Mouse (Mus musculus) CH12F3 (cell line): ENCODE results near the gene Gzmn.
"Not testable (repeated sequence)": the region's sequence is repeated elsewhere in the genome, so short reads cannot be mapped to it uniquely, and the experiment has no call there.

ENCODE experiments used
- in situ Hi-C: fragments of 300-500 bp; cut with MboI; formaldehyde crosslinking; loops from 2 replicates; pipeline ENCODE4 v1.14.3; 2020; ENCODE audit warnings: low sequenced_read_pairs

The Gzmn gene

DNA sequence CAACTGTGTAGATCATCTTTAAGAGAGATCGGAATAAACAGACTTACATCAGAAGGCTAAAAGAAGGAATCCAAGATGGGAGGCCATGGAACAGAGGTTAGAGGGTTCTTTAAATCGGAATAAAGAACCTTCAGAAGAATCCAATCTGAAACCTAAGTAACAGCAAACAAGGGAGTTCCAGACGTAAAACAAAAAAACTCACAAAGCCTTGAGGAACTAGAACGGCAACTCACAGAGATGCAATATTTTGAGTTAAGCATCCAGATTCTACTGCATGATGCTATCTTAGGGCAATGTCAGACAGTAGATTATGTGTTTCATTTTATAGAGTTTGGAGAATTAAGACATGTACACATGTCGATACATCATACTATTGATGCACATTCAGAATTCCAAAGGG lies at the start of gene Gzmn:
TSS of gene Gzmn (minus strand) at position 101 of the 400 bp plus-strand sequence.
- in situ Hi-C loops = no loop called here

DNA sequence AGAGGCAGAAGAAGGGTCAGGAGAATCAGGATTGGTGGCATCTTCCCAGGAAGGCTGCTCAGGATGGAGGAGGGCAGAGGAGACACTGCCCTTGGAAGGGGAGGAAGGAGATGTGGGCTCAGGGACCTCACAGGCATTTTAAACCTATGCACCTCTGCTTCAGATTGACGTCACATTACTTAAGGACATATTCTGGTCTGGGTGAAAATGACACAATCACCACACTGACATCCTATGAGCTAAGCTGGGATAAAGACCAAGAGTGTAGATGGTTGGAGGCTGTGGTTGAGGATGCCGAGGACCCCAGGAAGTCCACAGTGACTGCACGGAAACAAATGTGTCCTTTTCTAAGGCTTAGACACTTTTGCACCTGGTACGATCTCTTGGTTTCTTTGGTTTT lies 36.9 kb upstream of the Gzmn start, which contains the start of gene Gzmf:
TSS of gene Gzmf (minus strand) at position 101 of the 400 bp plus-strand sequence.
- in situ Hi-C loops = no loop called here

DNA sequence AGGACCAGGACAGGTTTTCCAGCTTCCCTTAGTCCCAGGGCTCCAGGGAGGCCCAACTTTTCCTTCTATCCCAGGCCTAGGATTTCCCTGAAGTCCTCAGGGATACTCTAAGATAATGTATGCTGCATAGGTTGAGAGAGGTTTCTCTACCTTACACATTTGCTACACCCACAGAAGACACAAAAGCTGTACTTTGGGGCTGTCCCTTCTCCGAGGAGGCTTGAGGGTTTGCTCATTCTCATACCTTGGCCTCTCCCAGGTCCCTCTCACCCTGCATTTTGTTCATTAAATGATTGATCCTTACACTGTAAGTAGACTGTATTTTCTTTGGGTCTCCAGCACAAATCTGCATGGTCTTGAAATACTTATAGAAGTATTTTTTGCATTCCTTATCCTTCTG lies 31.2 kb upstream of the Gzmn start:
- in situ Hi-C loops = no loop called here

DNA sequence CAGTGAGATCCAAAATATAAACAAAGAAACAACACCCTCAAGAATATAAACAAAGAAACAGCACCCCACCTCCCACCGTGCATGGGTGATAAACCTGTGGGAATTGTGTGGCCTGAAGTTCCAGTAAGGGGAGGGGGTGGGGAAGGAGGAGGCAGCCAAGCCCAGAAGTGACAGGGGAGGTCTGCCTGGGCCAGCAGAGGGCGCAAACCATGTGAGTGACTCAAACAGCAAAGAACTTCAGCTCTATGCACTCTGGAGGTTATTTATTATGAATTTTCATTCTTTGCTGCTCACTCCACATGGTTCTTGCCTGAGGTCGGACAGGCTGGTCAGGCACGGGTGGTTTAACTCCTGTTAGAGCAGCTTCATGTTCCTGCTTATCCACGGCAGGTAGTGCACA lies 30.6 kb upstream of the Gzmn start:
- in situ Hi-C loops = not testable (repeated sequence)

DNA sequence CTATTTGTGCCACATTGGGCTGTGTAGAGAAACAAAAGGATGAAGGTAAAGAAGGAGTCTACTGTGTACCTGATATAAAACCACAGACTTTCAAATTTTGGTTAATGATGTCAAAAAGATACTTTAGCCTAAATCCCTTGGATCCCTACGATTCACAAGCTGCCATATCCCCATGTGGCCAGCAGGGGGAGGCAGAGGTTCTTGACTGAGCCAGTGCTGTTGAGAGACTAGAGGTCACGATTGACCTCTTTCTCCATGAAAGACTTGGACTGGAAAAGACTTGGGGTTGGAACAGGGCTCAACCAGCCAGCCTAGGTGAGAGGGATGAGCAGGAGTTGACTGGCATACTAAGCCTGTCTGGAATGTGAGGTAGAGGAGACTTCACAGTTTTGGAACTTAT lies 29.6 kb upstream of the Gzmn start:
- in situ Hi-C loops = no loop called here

DNA sequence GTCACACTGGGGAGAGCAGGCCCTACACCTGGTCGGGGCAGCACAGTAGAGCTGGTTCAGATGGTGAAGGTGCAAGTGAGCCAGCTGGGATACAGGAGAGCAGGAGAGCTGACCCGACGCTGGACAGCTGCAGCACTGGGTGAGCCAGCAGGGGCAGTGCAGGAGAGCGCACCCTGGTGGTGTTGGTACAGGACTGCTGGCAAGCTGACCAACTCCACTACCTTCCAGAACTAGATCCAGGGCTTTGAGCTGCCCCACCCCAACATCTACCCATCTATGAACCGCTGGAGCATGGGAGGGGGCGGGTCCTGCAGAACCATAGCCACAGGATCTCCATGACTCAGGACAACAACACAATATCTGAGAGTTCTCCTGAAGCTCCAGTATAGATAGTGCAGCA lies 12.5 kb upstream of the Gzmn start:
- in situ Hi-C loops = no loop called here

DNA sequence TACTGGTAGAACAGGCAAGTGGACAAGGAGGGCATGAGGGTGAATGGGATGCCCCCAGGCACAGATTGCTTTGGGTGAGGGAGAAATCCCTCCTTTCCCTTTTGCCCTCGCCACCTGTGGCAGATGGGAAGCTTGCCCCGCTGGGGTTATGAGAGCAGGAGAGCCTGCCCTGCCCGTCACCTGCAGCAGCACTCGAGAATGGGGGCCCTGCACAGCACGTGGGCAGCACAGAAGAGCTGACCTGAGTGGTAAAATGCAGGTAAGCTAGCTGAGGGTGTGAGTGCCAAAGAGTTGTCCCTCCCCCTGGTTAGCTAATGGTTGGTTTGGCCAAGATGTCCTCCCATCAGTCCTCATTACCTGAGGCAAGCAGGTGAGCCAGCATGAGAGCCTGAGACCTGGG lies 12.1 kb upstream of the Gzmn start:
- in situ Hi-C loops = no loop called here

DNA sequence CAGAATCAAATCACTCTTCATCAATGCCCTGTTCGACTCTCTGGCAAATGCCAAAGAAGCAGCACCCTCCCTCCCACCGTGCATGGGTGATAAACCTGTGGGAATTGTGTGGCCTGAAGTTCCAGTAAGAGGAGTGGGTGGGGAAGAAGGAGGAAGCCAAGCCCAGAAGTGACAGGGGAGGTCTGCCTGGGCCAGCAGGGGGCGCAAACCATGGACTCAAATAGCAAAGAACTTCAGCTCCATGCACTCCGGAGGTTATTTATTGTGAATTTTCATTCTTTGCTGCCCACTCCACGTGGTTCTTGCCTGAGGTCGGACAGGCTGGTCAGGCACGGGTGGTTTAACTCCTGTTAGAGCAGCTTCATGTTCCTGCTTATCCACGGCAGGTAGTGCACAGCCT lies 3.3 kb upstream of the Gzmn start:
- in situ Hi-C loops = not testable (repeated sequence)

DNA sequence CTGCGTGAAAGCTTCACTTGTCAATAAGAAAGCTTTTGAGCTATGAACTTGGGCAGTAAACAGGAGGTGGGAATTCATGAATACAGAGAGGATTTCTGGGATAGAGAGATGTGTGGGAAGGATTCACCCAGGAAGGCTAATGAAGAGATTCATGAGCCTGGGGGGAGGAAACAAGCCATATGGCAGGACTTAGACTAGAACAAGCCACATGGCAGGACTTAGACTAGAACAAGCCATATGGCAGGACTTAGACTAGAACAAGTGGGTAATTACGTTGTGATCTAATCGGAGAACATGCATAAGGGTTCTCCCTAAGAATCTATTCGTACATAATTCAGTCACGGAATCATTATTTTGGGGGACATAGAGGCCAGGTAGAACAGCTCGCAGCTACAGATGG lies 1.0 kb downstream of the Gzmn start:
- in situ Hi-C loops = no loop called here

DNA sequence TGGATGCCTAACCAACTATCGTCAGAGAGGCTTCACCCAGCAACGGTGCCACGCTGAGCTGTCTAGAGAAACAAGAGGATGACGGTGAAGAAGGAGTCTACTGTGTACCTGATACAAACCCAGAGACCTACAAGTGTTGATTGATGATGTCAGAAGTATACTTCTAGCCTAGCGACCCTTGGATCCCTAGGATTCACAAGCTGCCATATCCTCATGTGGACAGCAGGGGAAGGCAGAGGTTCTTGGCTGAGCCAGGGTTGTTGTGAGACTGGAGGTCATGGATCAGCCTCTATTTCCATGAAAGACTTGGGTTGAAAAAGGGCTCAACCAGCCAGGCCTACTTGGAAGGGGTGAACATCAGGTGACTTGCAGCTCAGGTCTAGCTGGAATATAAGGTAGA lies 1.7 kb downstream of the Gzmn start:
- in situ Hi-C loops = no loop called here

DNA sequence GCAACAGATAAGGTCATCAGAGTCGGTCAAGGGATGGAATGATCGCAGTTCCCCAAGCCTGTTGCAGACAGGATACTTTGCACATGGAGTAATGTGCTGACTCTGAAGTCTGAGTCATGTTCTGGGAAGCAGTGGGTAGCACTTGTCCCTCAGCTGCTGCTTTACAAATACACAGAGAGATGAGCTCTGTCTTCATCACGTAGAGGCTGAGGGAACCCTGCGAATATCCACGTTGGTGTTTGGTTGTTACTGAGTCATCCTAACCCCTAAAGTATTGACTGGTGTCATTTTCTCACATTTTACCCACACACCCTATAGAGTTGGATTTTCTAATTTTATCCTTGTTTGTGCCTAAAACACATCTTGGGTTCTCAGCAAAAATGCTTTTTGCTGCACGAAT lies 6.4 kb downstream of the Gzmn start:
- in situ Hi-C loops = no loop called here

DNA sequence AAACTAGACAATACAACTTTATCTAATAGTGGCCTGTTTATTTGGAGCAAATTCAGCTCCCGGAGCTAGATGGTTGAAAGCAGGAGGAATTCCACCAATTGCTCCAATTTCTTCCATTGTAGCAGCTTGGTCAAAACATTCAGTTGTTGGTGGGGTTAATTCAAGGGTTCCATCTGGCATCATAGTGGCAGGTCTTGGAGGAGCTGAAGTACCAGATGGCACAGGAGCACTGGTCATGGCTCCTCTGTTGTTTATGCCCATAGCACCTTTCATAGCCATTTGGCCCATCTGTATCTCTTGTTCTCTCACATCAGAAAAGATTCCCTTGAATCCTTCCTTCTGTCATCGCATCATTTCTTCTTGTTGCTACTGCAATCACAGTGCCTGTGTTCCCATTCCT lies 12.3 kb downstream of the Gzmn start:
- in situ Hi-C loops = no loop called here

DNA sequence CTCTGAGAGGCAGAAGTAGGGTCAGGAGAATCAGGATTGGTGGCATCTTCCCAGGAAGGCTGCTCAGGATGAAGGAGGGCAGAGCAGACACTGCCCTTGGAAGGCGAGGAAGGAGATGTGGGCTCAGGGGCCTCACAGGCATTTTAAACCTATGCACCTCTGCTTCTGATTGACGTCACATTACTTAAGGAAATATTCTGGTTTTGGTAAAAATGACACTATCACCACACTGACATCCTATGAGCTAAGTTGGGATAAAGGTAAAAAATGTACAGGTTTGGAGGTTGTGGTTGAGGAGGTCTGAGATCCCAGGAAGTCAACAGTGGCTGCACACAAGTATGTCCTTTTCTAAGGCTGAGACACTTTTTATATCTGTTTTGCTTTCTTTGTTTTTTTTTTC lies 14.9 kb downstream of the Gzmn start, which contains the start of gene Gzmg:
TSS of gene Gzmg (minus strand) at position 101 of the 400 bp plus-strand sequence.
- in situ Hi-C loops = not testable (repeated sequence)

DNA sequence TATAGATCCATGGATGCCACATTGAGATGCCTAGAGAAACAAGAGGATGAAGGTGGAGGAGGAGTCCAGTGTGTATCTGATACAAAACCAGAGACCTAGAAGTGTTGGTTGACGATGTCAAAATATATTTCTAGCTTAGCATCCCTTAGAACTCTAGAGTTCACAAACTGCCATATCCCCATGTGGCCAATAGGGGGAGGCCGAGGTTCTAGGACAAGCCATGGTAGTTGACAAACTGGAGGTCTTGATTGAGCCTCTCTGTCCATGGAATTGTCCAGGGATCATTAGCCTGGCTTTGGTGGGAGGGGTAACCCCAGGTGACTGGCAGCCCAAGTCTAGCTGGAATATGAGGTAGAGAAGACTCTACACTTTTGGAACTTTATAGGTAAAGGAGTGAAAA lies 19.1 kb downstream of the Gzmn start:
- in situ Hi-C loops = no loop called here

DNA sequence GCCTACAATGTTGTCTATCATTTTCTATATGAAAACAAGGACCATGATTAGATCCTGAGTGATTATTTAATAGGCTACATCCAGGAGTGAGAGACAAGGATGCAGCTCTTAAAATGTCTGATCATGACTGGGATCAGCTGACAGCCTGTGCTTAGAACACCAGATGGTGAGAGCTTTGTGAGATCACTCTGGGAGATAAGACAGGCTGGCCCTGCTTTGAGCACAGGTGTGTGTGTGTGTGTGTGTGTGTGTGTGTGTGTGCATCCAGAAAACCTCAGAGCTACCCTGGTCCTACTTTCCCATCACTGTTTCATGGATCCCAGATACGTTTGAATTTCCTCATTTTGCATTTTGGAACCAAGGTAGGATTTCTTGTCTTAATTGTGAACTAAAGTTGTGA lies 40.7 kb downstream of the Gzmn start:
- in situ Hi-C loops = not testable (repeated sequence)

DNA sequence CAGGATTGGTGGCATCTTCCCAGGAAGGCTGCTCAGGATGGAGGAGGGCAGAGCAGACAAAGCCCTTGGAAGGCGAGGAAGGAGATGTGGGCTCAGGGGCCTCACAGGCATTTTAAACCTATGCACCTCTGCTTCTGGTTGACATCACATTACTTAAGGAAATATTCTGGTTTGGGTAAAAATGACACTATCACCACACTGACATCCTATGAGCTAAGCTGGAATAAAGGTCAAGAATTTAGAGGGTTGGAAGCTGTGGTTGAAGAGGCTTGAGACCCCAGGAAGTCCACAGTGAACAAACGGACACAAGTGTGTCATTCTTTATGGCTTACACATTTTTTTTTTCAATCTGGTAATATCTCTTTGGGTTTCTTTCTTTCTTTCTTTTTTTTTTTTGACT lies 41.9 kb downstream of the Gzmn start, which contains the start of gene Gzmd:
TSS of gene Gzmd (minus strand) at position 101 of the 400 bp plus-strand sequence.
- in situ Hi-C loops = not testable (repeated sequence)

DNA sequence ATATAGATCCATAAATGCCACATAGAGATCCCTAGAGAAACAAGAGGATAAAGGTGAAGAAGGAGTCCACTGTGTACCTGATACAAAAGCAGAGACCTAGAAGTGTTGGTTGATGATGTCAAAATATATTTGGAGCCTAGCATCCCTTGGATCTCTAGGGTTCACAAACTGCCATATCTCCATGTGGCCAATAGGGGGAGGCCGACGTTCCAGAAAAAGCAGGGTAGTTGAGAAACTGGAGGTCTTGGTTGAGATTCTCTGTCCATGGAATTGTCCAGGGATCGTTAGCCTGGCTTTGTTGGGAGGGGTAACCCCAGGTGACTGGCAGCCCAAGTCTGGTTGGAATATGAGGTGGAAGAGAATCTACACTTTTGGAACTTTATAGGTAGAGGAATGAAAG lies 46.1 kb downstream of the Gzmn start:
- in situ Hi-C loops = no loop called here

DNA sequence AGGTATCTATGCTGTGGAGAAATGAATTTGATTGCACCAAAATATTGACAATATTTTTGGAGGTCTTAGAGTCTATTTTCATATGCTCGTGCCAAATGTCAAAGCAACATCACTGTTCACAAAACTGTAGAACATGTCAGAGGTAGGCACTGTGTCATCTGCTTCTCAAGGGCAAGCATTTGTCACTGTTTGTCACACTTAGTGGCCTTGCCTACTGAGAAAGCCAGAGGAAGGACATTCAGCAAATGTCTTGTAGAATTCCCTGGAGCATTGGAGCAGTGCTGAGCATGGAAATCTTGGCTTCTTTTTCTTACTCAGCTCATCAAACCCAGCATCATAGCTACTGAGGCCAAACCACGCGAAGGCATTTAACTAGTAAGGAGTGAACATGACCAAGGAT lies 50.9 kb downstream of the Gzmn start:
- in situ Hi-C loops = no loop called here

DNA sequence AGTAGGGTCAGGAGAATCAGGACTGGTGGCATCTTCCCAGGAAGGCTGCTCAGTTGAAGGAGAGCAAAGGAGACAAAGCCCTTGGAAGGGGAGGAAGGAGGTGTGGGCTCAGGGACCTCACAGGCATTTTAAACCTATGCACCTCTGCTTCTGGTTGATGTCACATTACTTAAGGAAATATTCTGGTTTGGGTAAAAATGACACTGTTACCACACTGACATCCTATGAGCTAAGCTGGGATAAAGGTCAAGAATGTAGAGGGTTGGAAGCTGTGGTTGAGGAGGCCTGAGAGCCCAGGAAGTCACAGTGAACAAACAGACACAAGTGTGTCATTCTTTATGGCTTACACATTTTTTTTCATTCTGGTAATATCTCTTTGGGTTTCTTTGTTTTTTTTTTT lies 53.9 kb downstream of the Gzmn start, which contains the start of gene Gzme:
TSS of gene Gzme (minus strand) at position 101 of the 400 bp plus-strand sequence.
- in situ Hi-C loops = no loop called here
